Mouse (Mus musculus): ENCODE data around the gene Ankdd1b. TPM values are rescaled to one million over a fixed set of nuclear protein-coding genes. Genes with fewer than 3 reads are reported as not detected.

The Ankdd1b gene
- total RNA-seq, 4 experiments from 2014 or later, result 1.1 TPM

DNA sequence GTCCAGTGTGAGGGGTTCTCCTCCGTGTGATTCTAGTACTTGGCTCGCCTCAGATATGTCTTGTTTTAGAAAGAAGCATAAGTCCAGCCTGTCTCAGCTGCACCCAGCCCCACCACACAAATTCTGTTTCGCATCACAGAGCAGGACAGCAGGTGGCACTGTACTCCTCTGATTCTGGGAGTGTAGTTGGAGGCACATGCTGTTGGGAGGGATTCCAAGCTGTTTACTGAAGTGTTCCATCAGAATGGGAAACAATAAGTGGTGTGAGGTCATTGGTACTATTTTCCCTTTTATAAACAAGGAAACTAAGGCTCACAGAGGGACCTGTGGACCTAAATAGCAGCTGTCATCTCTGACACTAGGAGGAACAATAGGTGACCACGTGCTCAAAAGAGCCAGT lies 64.0 kb downstream of the Ankdd1b start:
- peak; percentile 35 for DNase-seq (ENCODE audit: low spot score)

DNA sequence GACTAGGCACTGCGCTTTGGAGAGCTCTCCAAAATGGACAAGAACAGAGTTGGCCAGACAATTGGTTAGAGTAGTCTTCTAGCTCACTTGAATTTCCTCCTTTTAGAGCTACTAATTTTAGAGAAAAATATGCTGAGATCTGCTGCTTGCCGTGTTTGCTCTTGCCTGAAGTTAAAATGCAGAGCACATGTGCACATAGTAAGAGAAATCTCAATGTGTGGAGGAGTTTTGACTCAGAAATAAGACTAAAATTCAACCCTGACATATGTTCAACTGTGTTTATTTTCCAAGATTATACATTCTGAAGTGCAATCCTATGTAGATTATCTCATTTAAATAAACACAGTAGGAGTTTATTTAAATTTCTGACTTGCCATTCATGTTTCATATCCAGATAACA lies 65.5 kb downstream of the Ankdd1b start:
- DNase-seq (ENCODE audit: low spot score), result no peak

DNA sequence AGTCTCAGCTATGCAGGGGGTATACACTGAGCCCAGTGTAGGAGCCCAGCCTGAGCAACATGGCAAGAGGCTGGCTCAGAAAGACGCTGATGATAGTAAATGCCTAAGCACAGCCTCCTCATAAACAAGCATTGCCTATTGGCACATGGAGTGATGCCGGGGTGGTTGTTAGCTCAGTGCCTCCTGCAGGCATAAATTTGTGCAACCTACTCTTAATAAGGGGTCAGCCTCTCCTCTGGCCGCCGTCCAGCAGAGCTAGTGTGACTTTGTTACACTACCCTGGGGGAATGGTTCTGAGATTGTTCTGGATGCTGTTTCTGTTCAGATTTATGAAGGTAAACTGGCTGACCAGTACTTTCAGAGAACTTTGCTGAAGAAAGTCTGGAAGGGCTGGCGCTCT lies 69.7 kb downstream of the Ankdd1b start:
- DNase-seq (ENCODE audit: low spot score), result no peak

- no peak for DNase-seq (ENCODE audit: low spot score)
These were observed 81.7 kb downstream of the Ankdd1b start for GRCm38 (mm10) chr13:96389301-96389700.

DNA sequence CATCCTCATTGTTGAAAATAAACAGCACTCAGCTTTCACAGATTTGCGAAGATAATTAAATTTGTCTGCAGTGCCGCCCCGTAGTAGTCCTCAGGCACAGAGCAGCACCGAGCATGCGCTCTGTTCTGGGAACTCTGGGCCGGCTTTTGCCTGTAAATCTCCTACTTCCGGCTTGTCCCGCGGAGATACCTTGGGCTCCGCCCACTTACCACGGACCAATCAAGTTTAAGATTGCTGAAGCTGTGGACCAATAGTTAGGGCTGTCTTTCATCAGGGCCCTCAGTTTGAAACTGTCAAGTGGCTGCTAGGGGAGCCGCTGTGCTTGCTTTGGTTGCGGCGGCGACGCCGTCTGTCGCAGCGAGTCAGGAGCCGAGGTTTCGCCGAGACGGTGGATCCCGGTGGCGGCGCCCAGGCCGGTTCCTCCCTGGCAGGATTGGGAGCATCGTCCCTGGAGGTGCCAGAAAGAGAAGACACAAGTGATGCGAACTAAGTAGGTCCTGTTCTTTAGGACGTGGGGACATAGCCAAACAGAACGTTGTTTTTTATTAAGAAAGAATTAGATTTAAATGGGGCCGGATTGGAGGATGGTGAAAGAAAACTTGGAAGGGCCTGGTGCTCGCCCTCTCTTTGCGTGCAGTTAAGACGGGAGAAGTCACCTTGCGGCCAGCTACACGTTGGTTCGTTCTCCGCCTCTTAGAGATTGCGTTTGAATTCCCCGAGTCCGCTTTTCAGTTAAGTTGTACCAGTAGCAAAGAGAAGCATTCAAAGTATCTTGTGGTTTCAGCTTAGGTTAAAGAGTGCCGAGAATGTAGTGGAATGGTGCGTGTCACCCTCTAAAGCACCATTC lies 82.7 kb downstream of the Ankdd1b start, which contains the start of gene Poc5:
Gene Poc5 (plus strand): TSS at position 253 of the 847 bp plus-strand sequence.
- DNase-seq (ENCODE audit: low spot score), result peak; percentile 100

GRCm38 (mm10) chr13:96377883-96378282 lies 93.1 kb downstream of the Ankdd1b start:
- no peak for DNase-seq (ENCODE audit: low spot score)

DNA sequence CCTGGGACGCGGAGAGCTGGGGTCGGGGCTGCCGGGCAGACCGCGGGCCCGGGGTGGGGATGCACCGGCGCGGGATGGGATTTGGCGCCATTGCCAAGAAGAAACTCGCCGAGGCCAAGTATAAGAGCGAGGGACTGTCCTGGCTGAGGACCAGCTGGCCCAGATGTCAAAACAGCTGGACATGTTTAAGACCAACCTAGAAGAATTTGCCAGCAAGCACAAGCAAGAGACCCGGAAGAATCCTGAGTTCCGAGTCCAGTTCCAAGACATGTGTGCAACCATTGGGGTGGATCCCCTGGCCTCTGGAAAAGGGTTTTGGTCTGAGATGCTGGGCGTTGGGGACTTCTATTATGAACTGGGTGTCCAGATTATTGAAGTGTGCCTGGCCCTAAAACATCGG lies 94.1 kb downstream of the Ankdd1b start:
- DNase-seq (ENCODE audit: low spot score), result no peak

GRCm38 (mm10) chr13:96375519-96375918 lies 95.5 kb downstream of the Ankdd1b start:
- DNase-seq (ENCODE audit: low spot score), result no peak

Other genes starting within 250 kb of the Ankdd1b start
- gene Poc5, start 82.9 kb downstream of the Ankdd1b start, total RNA-seq (2022), result 10 to 100 TPM in 3 of 4 experiments, 1 to 10 TPM in 1; 9.4 to 12.7 (median 11.0) TPM
- not detected for gene Gm17622, start 19.5 kb upstream of the Ankdd1b start, total RNA-seq (2022)
- gene Polk, start 71.4 kb upstream of the Ankdd1b start, total RNA-seq (2022), result 1 to 10 TPM; 4.2 to 5.1 (median 4.5) TPM
- gene Col4a3bp, start 71.4 kb upstream of the Ankdd1b start, total RNA-seq (2022), result 10 to 100 TPM; 34.6 to 39.3 (median 37.5) TPM
- gene Hmgcr, start 199.7 kb upstream of the Ankdd1b start, total RNA-seq (2022), result 1 to 10 TPM; 5.5 to 8.7 (median 7.1) TPM